Mouse (Mus musculus): ENCODE results near the gene Prune1. TPM values are rescaled to one million over a fixed set of nuclear protein-coding genes. Genes with fewer than 3 reads are reported as not detected.

Prune1 gene
- polyA plus RNA-seq, 1 experiment from 2014 or later: 16.5 TPM

- peak overlapping the region; percentile 20 for H3K4me2 ChIP-seq (ENCODE audit: low read length)
- no peak overlapping the region for H3K4me3 ChIP-seq (ENCODE audit: low read depth, low read length)
- no peaks in the 10 kb centered on the region for H3K27me3 ChIP-seq (replicated peaks; ENCODE audit: control insufficient read depth, insufficient read depth, low read length)
- DNase-seq (ENCODE audit: low spot score): peak; percentile 67
- H3K36me3 ChIP-seq (ENCODE audit: control insufficient read depth, insufficient read depth, low read length): peaks cover 30% of the 10 kb centered on the region
- no peaks in the 10 kb centered on the region for H3K9me3 ChIP-seq (ENCODE audit: control insufficient read depth, low read length)
- no peak overlapping the region for H3K27ac ChIP-seq (ENCODE audit: low read depth)
- ATAC-seq (replicated peaks; ENCODE audit: low FRiP score, low TSS enrichment, low read depth): no peak
- 20% methylated on average over 12 of the region's 12 CpGs for WGBS
- peaks cover 17% of the 10 kb centered on the region for H3K4me1 ChIP-seq (replicated peaks; ENCODE audit: control insufficient read depth, insufficient read depth, low read length)
- no peak overlapping the region for H3K9ac ChIP-seq (ENCODE audit: low read length)
Measured at GRCm38 (mm10) chr3:95317414-95318080, 35.7 kb upstream of the Prune1 start.

- peak overlapping the region; percentile 67 for H3K4me2 ChIP-seq (ENCODE audit: low read length)
- peak overlapping the region; percentile 97 for H3K27ac ChIP-seq (ENCODE audit: low read depth)
- peak overlapping the region; percentile 99 for H3K9ac ChIP-seq (ENCODE audit: low read length)
- H3K9me3 ChIP-seq (ENCODE audit: control insufficient read depth, low read length): no peaks in the 10 kb centered on the region
- ATAC-seq (replicated peaks; ENCODE audit: low FRiP score, low TSS enrichment, low read depth) (no peak), DNase-seq (ENCODE audit: low spot score) (no peak)
- peak overlapping the region; percentile 87 for H3K4me3 ChIP-seq (ENCODE audit: low read depth, low read length)
- 13% methylated on average over 9 of the region's 9 CpGs for WGBS
- H3K27me3 ChIP-seq (replicated peaks; ENCODE audit: control insufficient read depth, insufficient read depth, low read length): no peaks in the 10 kb centered on the region
- H3K36me3 ChIP-seq (ENCODE audit: control insufficient read depth, insufficient read depth, low read length): peaks cover 15% of the 10 kb centered on the region
- peaks cover 17% of the 10 kb centered on the region for H3K4me1 ChIP-seq (replicated peaks; ENCODE audit: control insufficient read depth, insufficient read depth, low read length)
Measured at GRCm38 (mm10) chr3:95315844-95316550, 34.1 kb upstream of the Prune1 start.

- no peaks in the 10 kb centered on the region for H3K27me3 ChIP-seq (replicated peaks; ENCODE audit: control insufficient read depth, insufficient read depth, low read length)
- H3K9me3 ChIP-seq (ENCODE audit: control insufficient read depth, low read length): no peaks in the 10 kb centered on the region
- peak; percentile 95 for DNase-seq (ENCODE audit: low spot score)
- H3K27ac ChIP-seq (ENCODE audit: low read depth): peak overlapping the region; percentile 97
- H3K9ac ChIP-seq (ENCODE audit: low read length): peak overlapping the region; percentile 99
- H3K4me2 ChIP-seq (ENCODE audit: low read length): peak overlapping the region; percentile 67
- ATAC-seq (replicated peaks; ENCODE audit: low FRiP score, low TSS enrichment, low read depth): peak; percentile 94
- WGBS: under 1% methylated on average over 69 of the region's 71 CpGs
- H3K4me3 ChIP-seq (ENCODE audit: low read depth, low read length): peak overlapping the region; percentile 87
- H3K4me1 ChIP-seq (replicated peaks; ENCODE audit: control insufficient read depth, insufficient read depth, low read length): peaks cover 17% of the 10 kb centered on the region
- H3K36me3 ChIP-seq (ENCODE audit: control insufficient read depth, insufficient read depth, low read length): peaks cover 8% of the 10 kb centered on the region
Measured at GRCm38 (mm10) chr3:95315094-95315843, 33.4 kb upstream of the Prune1 start.

- DNase-seq (ENCODE audit: low spot score): no peak
- Histone ChIP-seq H3K9ac (ENCODE audit: low read length) (peak within 1 kb of the TSS; percentile 99), H3K4me2 (ENCODE audit: low read length) (peak within 1 kb of the TSS; percentile 67), H3K9me3 (ENCODE audit: control insufficient read depth, low read length) (no peaks in the 10 kb centered on the region), H3K36me3 (ENCODE audit: control insufficient read depth, insufficient read depth, low read length) (0 out of 2 replicates have a peak, but pooled peaks cover under 1% of the 10 kb centered on the region), H3K27me3 (replicated peaks; ENCODE audit: control insufficient read depth, insufficient read depth, low read length) (no peaks in the 10 kb centered on the region), H3K27ac (ENCODE audit: low read depth) (peak within 1 kb of the TSS; percentile 97), H3K4me1 (replicated peaks; ENCODE audit: control insufficient read depth, insufficient read depth, low read length) (peaks cover 17% of the 10 kb centered on the region), H3K4me3 (ENCODE audit: low read depth, low read length) (peak within 1 kb of the TSS; percentile 87)
- 6% methylated on average over 27 of the region's 27 CpGs for WGBS
- ATAC-seq (replicated peaks; ENCODE audit: low FRiP score, low TSS enrichment, low read depth): no peak; the same call in 1 of the 2 replicates
Measured at GRCm38 (mm10) chr3:95314486-95315093, 32.7 kb upstream of the Prune1 start, which contains the start of gene Cers2. Gene Cers2, plus strand, starts transcription at chr3:95314791.

- peak overlapping the region; percentile 67 for H3K4me2 ChIP-seq (ENCODE audit: low read length)
- no peaks in the 10 kb centered on the region for H3K27me3 ChIP-seq (replicated peaks; ENCODE audit: control insufficient read depth, insufficient read depth, low read length)
- no peaks in the 10 kb centered on the region for H3K36me3 ChIP-seq (ENCODE audit: control insufficient read depth, insufficient read depth, low read length)
- peaks cover 17% of the 10 kb centered on the region for H3K4me1 ChIP-seq (replicated peaks; ENCODE audit: control insufficient read depth, insufficient read depth, low read length)
- H3K9ac ChIP-seq (ENCODE audit: low read length): no peak overlapping the region
- no peaks in the 10 kb centered on the region for H3K9me3 ChIP-seq (ENCODE audit: control insufficient read depth, low read length)
- no peak overlapping the region for H3K27ac ChIP-seq (ENCODE audit: low read depth)
- DNase-seq (ENCODE audit: low spot score) (no peak), ATAC-seq (replicated peaks; ENCODE audit: low FRiP score, low TSS enrichment, low read depth) (no peak)
- H3K4me3 ChIP-seq (ENCODE audit: low read depth, low read length): peak overlapping the region; percentile 87
- WGBS: 73% methylated on average over 6 of the region's 6 CpGs
Measured at GRCm38 (mm10) chr3:95314075-95314474, 32.2 kb upstream of the Prune1 start.

GRCm38 (mm10) chr3:95313476-95313875 is 31.6 kb upstream of the Prune1 start:
- no peak for DNase-seq (ENCODE audit: low spot score)
- WGBS: 43% methylated on average over 7 of the region's 7 CpGs

GRCm38 (mm10) chr3:95312623-95313022 is 30.7 kb upstream of the Prune1 start:
- Histone ChIP-seq H3K27ac (ENCODE audit: low read depth) (no peak overlapping the region), H3K36me3 (ENCODE audit: control insufficient read depth, insufficient read depth, low read length) (no peaks in the 10 kb centered on the region), H3K9ac (ENCODE audit: low read length) (no peak overlapping the region), H3K9me3 (ENCODE audit: control insufficient read depth, low read length) (no peaks in the 10 kb centered on the region), H3K4me1 (replicated peaks; ENCODE audit: control insufficient read depth, insufficient read depth, low read length) (peaks cover 13% of the 10 kb centered on the region), H3K27me3 (replicated peaks; ENCODE audit: control insufficient read depth, insufficient read depth, low read length) (no peaks in the 10 kb centered on the region), H3K4me2 (ENCODE audit: low read length) (no peak overlapping the region), H3K4me3 (ENCODE audit: low read depth, low read length) (no peak overlapping the region)
- DNase-seq (ENCODE audit: low spot score): no peak
- WGBS: 82% methylated on average over 6 of the region's 6 CpGs
- no peak for ATAC-seq (replicated peaks; ENCODE audit: low FRiP score, low TSS enrichment, low read depth)

More at GRCm38 (mm10) chr3:95313476-95313875, 31.6 kb upstream of the Prune1 start:
- no peak for ATAC-seq (replicated peaks; ENCODE audit: low FRiP score, low TSS enrichment, low read depth)
- Histone ChIP-seq H3K36me3 (ENCODE audit: control insufficient read depth, insufficient read depth, low read length) (no peaks in the 10 kb centered on the region), H3K27ac (ENCODE audit: low read depth) (no peak overlapping the region), H3K9me3 (ENCODE audit: control insufficient read depth, low read length) (no peaks in the 10 kb centered on the region), H3K9ac (ENCODE audit: low read length) (no peak overlapping the region), H3K27me3 (replicated peaks; ENCODE audit: control insufficient read depth, insufficient read depth, low read length) (no peaks in the 10 kb centered on the region), H3K4me3 (ENCODE audit: low read depth, low read length) (no peak overlapping the region), H3K4me1 (replicated peaks; ENCODE audit: control insufficient read depth, insufficient read depth, low read length) (peaks cover 17% of the 10 kb centered on the region), H3K4me2 (ENCODE audit: low read length) (no peak overlapping the region)

All from intestine, embryonic 14.5 days (tissue).